Comparison of ENCODE assay signal across 13 mouse cellular contexts in genomic region chr17:79765061-79765794, GRCm38 (mm10). TPM values are rescaled to one million over a fixed set of nuclear protein-coding genes. Genes with fewer than 3 reads are reported as not detected.
DNase-seq lines count a peak whose midpoint lies in the region; ATAC-seq and TF ChIP-seq lines count a peak whose summit lies in the region.
"Had no signal": no experiment of that assay in that cellular context is flagged by ENCODE, and none has a peak within 500 bp of the region (broad histone marks: within the 10 kb centered on the region; RNA-seq: fewer than 3 reads in every experiment).

No protein-coding gene starts in this region.

- H3K4me2 ChIP-seq in forebrain, embryonic 16.5 days (ENCODE audit: low read length): no peak overlapping the region
- no peak overlapping the region for H3K4me2 ChIP-seq in hindbrain, postnatal 0 days (ENCODE audit: low read depth, low read length)
- H3K4me2 ChIP-seq in stomach, embryonic 15.5 days: no peak overlapping the region
- no peak overlapping the region for H3K4me2 ChIP-seq in stomach, postnatal 0 days (replicated peaks; ENCODE audit: low read depth)
- H3K4me2 ChIP-seq: neural tube, embryonic 13.5 days had no signal

- no peak for DNase-seq in forebrain, embryonic 10.5 days (ENCODE audit: extremely low spot score, low spot score)
- peak; percentile 68 for DNase-seq in hindbrain, postnatal 0 days (ENCODE audit: low spot score)
- DNase-seq in hindbrain, embryonic 10.5 days (ENCODE audit: low spot score): no peak
- DNase-seq in stomach, postnatal 0 days (ENCODE audit: low spot score): no peak
- DNase-seq: gastrocnemius, postnatal 14 days; kidney, adult 9 months; layer of hippocampus, adult 9-11 months; liver, postnatal 0 days had no signal

- no peaks in the 10 kb centered on the region for H3K4me1 ChIP-seq in forebrain, embryonic 16.5 days (replicated peaks; ENCODE audit: control insufficient read depth, insufficient read depth, low read length)
- H3K4me1 ChIP-seq in forebrain, embryonic 10.5 days: no peaks in the 10 kb centered on the region
- no peaks in the 10 kb centered on the region for H3K4me1 ChIP-seq in hindbrain, postnatal 0 days (ENCODE audit: insufficient read depth, low read length)
- H3K4me1 ChIP-seq in hindbrain, embryonic 10.5 days (replicated peaks): no peaks in the 10 kb centered on the region; the same call in 1 of the 2 replicates
- no peaks in the 10 kb centered on the region for H3K4me1 ChIP-seq in stomach, embryonic 15.5 days
- H3K4me1 ChIP-seq in stomach, postnatal 0 days (replicated peaks; ENCODE audit: control insufficient read depth, insufficient read depth): no peaks in the 10 kb centered on the region
- H3K4me1 ChIP-seq: neural tube, embryonic 13.5 days had no signal

- WGBS in forebrain, embryonic 16.5 days: 63% methylated on average over 7 of the region's 7 CpGs
- WGBS in forebrain, embryonic 10.5 days: 86% methylated on average over 7 of the region's 7 CpGs
- WGBS in hindbrain, postnatal 0 days: 57% methylated on average over 7 of the region's 7 CpGs
- 82% methylated on average over 7 of the region's 7 CpGs for WGBS in hindbrain, embryonic 10.5 days
- 81% methylated on average over 7 of the region's 7 CpGs for WGBS in stomach, embryonic 15.5 days
- 76% methylated on average over 7 of the region's 7 CpGs for WGBS in stomach, postnatal 0 days

- H3K9me3 ChIP-seq in forebrain, embryonic 16.5 days (ENCODE audit: control insufficient read depth, low read length): 0 out of 2 replicates have a peak, but pooled peaks cover 1% of the 10 kb centered on the region
- no peaks in the 10 kb centered on the region for H3K9me3 ChIP-seq in forebrain, embryonic 10.5 days
- H3K9me3 ChIP-seq in hindbrain, postnatal 0 days (ENCODE audit: low read length): no peaks in the 10 kb centered on the region
- H3K9me3 ChIP-seq in hindbrain, embryonic 10.5 days: no peaks in the 10 kb centered on the region; the same call in 1 of the 2 replicates
- H3K9me3 ChIP-seq in stomach, embryonic 15.5 days: no peaks in the 10 kb centered on the region
- H3K9me3 ChIP-seq in stomach, postnatal 0 days (ENCODE audit: control insufficient read depth, low read length): no peaks in the 10 kb centered on the region
- H3K9me3 ChIP-seq: neural tube, embryonic 13.5 days had no signal

- TF ChIP-seq EP300 in stomach, postnatal 0 days (optimal IDR thresholded peaks at IDR 0.05): no peak

- H3K9ac ChIP-seq in forebrain, embryonic 16.5 days (replicated peaks; ENCODE audit: low read depth, low read length): no peak overlapping the region
- no peak overlapping the region for H3K9ac ChIP-seq in hindbrain, postnatal 0 days (replicated peaks; ENCODE audit: low read length)
- H3K9ac ChIP-seq in stomach, embryonic 15.5 days: no peak overlapping the region
- no peak overlapping the region for H3K9ac ChIP-seq in stomach, postnatal 0 days (ENCODE audit: low read length)
- H3K9ac ChIP-seq: liver, postnatal 0 days; neural tube, embryonic 13.5 days had no signal

- ATAC-seq in forebrain, embryonic 16.5 days: peak; percentile 72; the same call in 1 of the 2 replicates
- ATAC-seq in hindbrain, postnatal 0 days: peak; percentile 93
- ATAC-seq in stomach, embryonic 15.5 days (ENCODE audit: insufficient read depth, low FRiP score, low read depth): no peak
- ATAC-seq in stomach, postnatal 0 days (ENCODE audit: low FRiP score, low TSS enrichment): no peak
- no peak for ATAC-seq in megakaryocyte, adult 5-6 weeks (ENCODE audit: poor library complexity, severe bottlenecking)
- ATAC-seq: liver, postnatal 0 days had no signal

- no peak overlapping the region for H3K4me3 ChIP-seq in forebrain, embryonic 16.5 days (replicated peaks; ENCODE audit: low read length)
- no peak overlapping the region for H3K4me3 ChIP-seq in forebrain, embryonic 10.5 days
- H3K4me3 ChIP-seq in hindbrain, postnatal 0 days (ENCODE audit: low read length): no peak overlapping the region
- no peak overlapping the region for H3K4me3 ChIP-seq in hindbrain, embryonic 10.5 days
- H3K4me3 ChIP-seq in stomach, embryonic 15.5 days (replicated peaks): no peak overlapping the region
- H3K4me3 ChIP-seq in stomach, postnatal 0 days (ENCODE audit: low read depth, low read length): no peak overlapping the region
- H3K4me3 ChIP-seq: neural tube, embryonic 13.5 days had no signal

- H3K36me3 ChIP-seq in forebrain, embryonic 16.5 days (ENCODE audit: control insufficient read depth, insufficient read depth): no peaks in the 10 kb centered on the region
- H3K36me3 ChIP-seq in forebrain, embryonic 10.5 days (replicated peaks): no peaks in the 10 kb centered on the region
- no peaks in the 10 kb centered on the region for H3K36me3 ChIP-seq in hindbrain, postnatal 0 days (ENCODE audit: insufficient read depth, low read length)
- H3K36me3 ChIP-seq in hindbrain, embryonic 10.5 days: no peaks in the 10 kb centered on the region
- H3K36me3 ChIP-seq in stomach, embryonic 15.5 days: no peaks in the 10 kb centered on the region
- no peaks in the 10 kb centered on the region for H3K36me3 ChIP-seq in stomach, postnatal 0 days (ENCODE audit: control insufficient read depth, insufficient read depth, low read length)
- H3K36me3 ChIP-seq: neural tube, embryonic 13.5 days had no signal

- peak overlapping the region; percentile 49; the same call in 1 of the 2 replicates for H3K27ac ChIP-seq in forebrain, embryonic 16.5 days (ENCODE audit: low read length)
- no peak overlapping the region for H3K27ac ChIP-seq in forebrain, embryonic 10.5 days
- H3K27ac ChIP-seq in hindbrain, postnatal 0 days: peak overlapping the region; percentile 57
- no peak overlapping the region for H3K27ac ChIP-seq in hindbrain, embryonic 10.5 days
- peak overlapping the region; percentile 26; the same call in 1 of the 2 replicates for H3K27ac ChIP-seq in stomach, embryonic 15.5 days
- no peak overlapping the region for H3K27ac ChIP-seq in stomach, postnatal 0 days (replicated peaks)
- H3K27ac ChIP-seq: neural tube, embryonic 13.5 days had no signal

- no peaks in the 10 kb centered on the region for H3K27me3 ChIP-seq in forebrain, embryonic 16.5 days (replicated peaks; ENCODE audit: control insufficient read depth, insufficient read depth, low read length)
- H3K27me3 ChIP-seq in forebrain, embryonic 10.5 days (ENCODE audit: poor library complexity, severe bottlenecking): no peaks in the 10 kb centered on the region
- no peaks in the 10 kb centered on the region for H3K27me3 ChIP-seq in hindbrain, postnatal 0 days (ENCODE audit: insufficient read depth, low read length)
- H3K27me3 ChIP-seq in hindbrain, embryonic 10.5 days (ENCODE audit: insufficient read depth, poor library complexity, severe bottlenecking): no peaks in the 10 kb centered on the region
- no peaks in the 10 kb centered on the region for H3K27me3 ChIP-seq in stomach, embryonic 15.5 days (replicated peaks)
- H3K27me3 ChIP-seq in stomach, postnatal 0 days (ENCODE audit: control insufficient read depth, insufficient read depth, low read length): no peaks in the 10 kb centered on the region
- H3K27me3 ChIP-seq: neural tube, embryonic 13.5 days had no signal

- TF ChIP-seq CTCF in hindbrain, postnatal 0 days (IDR thresholded peaks at IDR 0.05; ENCODE audit: low read depth): no peak
- TF ChIP-seq CTCF in stomach, postnatal 0 days (IDR thresholded peaks at IDR 0.05; ENCODE audit: low read depth): no peak

RNA-seq across cellular contexts. Expression of gene Cyp1b1, which starts 50.4 kb away (rescaled TPM):
- polyA plus RNA-seq in forebrain, embryonic 16.5 days (2015; fragmentation: Nextera tagmentation; extraction: Ambion mirVana): 4.4 and 7.2 TPM in 2 replicates
- 1.6 and 2.3 TPM in 2 replicates for polyA plus RNA-seq in forebrain, embryonic 10.5 days (2016; fragmentation: Nextera tagmentation; extraction: Ambion mirVana)
- total RNA-seq in hindbrain, postnatal 0 days (2014; rRNA removed): 6.3 and 12.8 TPM in 2 replicates
- polyA plus RNA-seq in hindbrain, postnatal 0 days (2015; fragmentation: Nextera tagmentation; extraction: Ambion mirVana): 6.2 and 6.5 TPM in 2 replicates
- 1.9 and 3.0 TPM in 2 replicates for polyA plus RNA-seq in hindbrain, embryonic 10.5 days (2016; fragmentation: Nextera tagmentation; extraction: Ambion mirVana)
- polyA plus RNA-seq in stomach, embryonic 15.5 days (2015; fragmentation: Nextera tagmentation; extraction: Ambion mirVana): 7.7 and 9.1 TPM in 2 replicates
- polyA plus RNA-seq in stomach, postnatal 0 days (2015; fragmentation: Nextera tagmentation; extraction: Ambion mirVana): 5.5 and 6.9 TPM in 2 replicates
- total RNA-seq in megakaryocyte, adult 5-6 weeks (2015): 0.49 and 0.98 TPM in 2 replicates
- 0.15 and 0.77 TPM in 2 replicates for total RNA-seq in megakaryocyte, adult 5-6 weeks (2017)
- total RNA-seq: megakaryocyte-erythroid progenitor cell, adult 5-6 weeks had no signal

Comparison
In these comparisons a context has a peak if more than half of its experiments do, and no peak if none do; other contexts are left out.
1. H3K27ac ChIP-seq: peak in forebrain, embryonic 16.5 days (single experiment), hindbrain, postnatal 0 days (single experiment) and stomach, embryonic 15.5 days (single experiment); none in forebrain, embryonic 10.5 days (single experiment), hindbrain, embryonic 10.5 days (single experiment) and stomach, postnatal 0 days (single experiment).
2. ATAC-seq: peak in forebrain, embryonic 16.5 days (single experiment) and hindbrain, postnatal 0 days (single experiment); none in stomach, embryonic 15.5 days (single experiment), stomach, postnatal 0 days (single experiment) and megakaryocyte, adult 5-6 weeks (single experiment).